Mouse (Mus musculus) E14TG2a.4 (cell line): ENCODE data around the gene Prph2.

ENCODE experiments used
- H3K27me3 ChIP-seq: 2 replicates; pipeline ENCODE4 v1.6.1; 2014; ENCODE audit warnings: low read length, control low read depth; ENCODE audit not compliant: insufficient read depth
- H3K36me3 ChIP-seq: 2 replicates; pipeline ENCODE4 v1.6.1; 2014; ENCODE audit warnings: low read length, control low read depth; ENCODE audit not compliant: insufficient read depth
- H3K4me1 ChIP-seq: replicated peaks from 2 replicates; pipeline ENCODE4 v1.6.1; 2014; ENCODE audit warnings: low read depth, low read length, control low read depth
- H3K4me3 ChIP-seq: replicated peaks from 2 replicates; pipeline ENCODE4 v1.5.1; 2014; ENCODE audit warnings: mild to moderate bottlenecking, low read length
- H3K9me3 ChIP-seq: 2 replicates; pipeline ENCODE4 v1.6.1; 2014; ENCODE audit warnings: low read length, control low read depth
- CTCF ChIP-seq: conservative IDR thresholded peaks from 2 replicates; pipeline ENCODE4 v1.5.1; 2014; ENCODE audit warnings: low read length
- NANOG ChIP-seq: IDR thresholded peaks from 2 replicates; pipeline ENCODE4 v1.6.1; 2014; ENCODE audit warnings: borderline replicate concordance, low read length, mixed read lengths
- POU5F1 ChIP-seq: IDR thresholded peaks from 2 replicates; pipeline ENCODE4 v1.6.1; 2014; ENCODE audit warnings: low read length, borderline replicate concordance

The Prph2 gene

GRCm38 (mm10) chr17:46885910-46886643 lies 24.2 kb upstream of the Prph2 start:
- Histone ChIP-seq H3K36me3 (peaks cover 3% of the 10 kb centered on the region), H3K9me3 (no peaks in the 10 kb centered on the region), H3K27me3 (no peaks in the 10 kb centered on the region), H3K4me3 (peak overlapping the region; percentile 35), H3K4me1 (peaks cover 78% of the 10 kb centered on the region)
- TF ChIP-seq NANOG, result no peak
- no peak for TF ChIP-seq CTCF
- TF ChIP-seq POU5F1, result no peak

GRCm38 (mm10) chr17:46888511-46889212 lies 21.6 kb upstream of the Prph2 start:
- H3K4me3 ChIP-seq, result peak overlapping the region; percentile 92
- no peaks in the 10 kb centered on the region for H3K27me3 ChIP-seq
- TF ChIP-seq CTCF, result peak; percentile 60
- no peak for TF ChIP-seq NANOG
- H3K9me3 ChIP-seq, result no peaks in the 10 kb centered on the region
- peaks cover 27% of the 10 kb centered on the region for H3K36me3 ChIP-seq
- H3K4me1 ChIP-seq, result peaks cover 79% of the 10 kb centered on the region

GRCm38 (mm10) chr17:46889450-46890084 lies 20.7 kb upstream of the Prph2 start:
- H3K27me3 ChIP-seq, result no peaks in the 10 kb centered on the region
- TF ChIP-seq CTCF (no peak), NANOG (no peak), POU5F1 (no peak)
- H3K4me3 ChIP-seq, result peak overlapping the region; percentile 92
- peaks cover 30% of the 10 kb centered on the region for H3K36me3 ChIP-seq
- no peaks in the 10 kb centered on the region for H3K9me3 ChIP-seq
- peaks cover 76% of the 10 kb centered on the region for H3K4me1 ChIP-seq

GRCm38 (mm10) chr17:46890116-46890815 lies 20.0 kb upstream of the Prph2 start, which contains the start of gene Tbcc:
Tbcc (plus strand) TSS chr17:46890684.
- peaks cover 30% of the 10 kb centered on the region for H3K36me3 ChIP-seq
- TF ChIP-seq NANOG, result no peak
- peaks cover 75% of the 10 kb centered on the region for H3K4me1 ChIP-seq
- H3K9me3 ChIP-seq, result no peaks in the 10 kb centered on the region
- peak within 1 kb of the TSS; percentile 93 for H3K4me3 ChIP-seq
- H3K27me3 ChIP-seq, result no peaks in the 10 kb centered on the region

- TF ChIP-seq CTCF (no peak), POU5F1 (no peak)
- Histone ChIP-seq H3K36me3 (peaks cover 30% of the 10 kb centered on the region), H3K4me1 (peaks cover 72% of the 10 kb centered on the region), H3K9me3 (no peaks in the 10 kb centered on the region), H3K4me3 (peak overlapping the region; percentile 93), H3K27me3 (no peaks in the 10 kb centered on the region)
Observed at GRCm38 (mm10) chr17:46890843-46891594, 19.2 kb upstream of the Prph2 start.

GRCm38 (mm10) chr17:46895426-46895825 lies 14.8 kb upstream of the Prph2 start:
- Histone ChIP-seq H3K4me3 (no peak overlapping the region), H3K36me3 (peaks cover 27% of the 10 kb centered on the region), H3K27me3 (0 out of 2 replicates have a peak, but pooled peaks cover 2% of the 10 kb centered on the region), H3K9me3 (no peaks in the 10 kb centered on the region), H3K4me1 (peaks cover 54% of the 10 kb centered on the region)
- no peak for TF ChIP-seq CTCF
- TF ChIP-seq POU5F1, result no peak
- no peak for TF ChIP-seq NANOG

GRCm38 (mm10) chr17:46897221-46897950 lies 12.9 kb upstream of the Prph2 start:
- 0 out of 2 replicates have a peak, but pooled peaks cover 2% of the 10 kb centered on the region for H3K27me3 ChIP-seq
- no peaks in the 10 kb centered on the region for H3K9me3 ChIP-seq
- H3K4me3 ChIP-seq, result no peak overlapping the region
- peaks cover 15% of the 10 kb centered on the region for H3K36me3 ChIP-seq
- TF ChIP-seq POU5F1, result no peak
- no peak for TF ChIP-seq CTCF
- no peak for TF ChIP-seq NANOG
- H3K4me1 ChIP-seq, result peaks cover 52% of the 10 kb centered on the region
